Mouse (Mus musculus): Measurements from ENCODE around the gene Ksr1. TPM values are rescaled to one million over a fixed set of nuclear protein-coding genes. Genes with fewer than 3 reads are reported as not detected.

Gene Ksr1
- polyA plus RNA-seq, 2 experiments = 1.7 to 4.0 TPM

DNA sequence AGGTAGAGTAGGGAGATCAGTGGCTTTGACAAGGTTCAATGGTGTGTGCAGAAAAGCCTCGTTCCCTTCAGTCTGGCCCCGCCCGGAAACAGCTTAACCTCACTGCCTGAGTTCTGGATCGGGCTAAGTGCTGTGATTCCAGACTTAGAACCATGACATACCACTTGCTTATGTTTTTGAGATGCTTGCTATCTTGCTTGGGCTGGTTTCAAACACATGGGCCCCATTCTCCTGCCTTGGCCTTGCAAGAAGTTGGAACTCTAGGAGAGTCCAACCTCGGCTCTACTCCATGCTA, 114.8 kb downstream of the Ksr1 start:
- H3K4me3 ChIP-seq (ENCODE audit: insufficient read depth in 1 of 2, low read depth in 2 of 2, low read length in 2 of 2) = no peak overlapping the region
- DNase-seq (ENCODE audit: low read depth in 3 of 3, low spot score in 3 of 3) (no peak), ATAC-seq (ENCODE audit: insufficient read depth) (no peak)
- peaks cover 0 to 3% of the 10 kb centered on the region in 2 experiments; a peak in 1 of 4 replicates for H3K4me1 ChIP-seq (replicated peaks; ENCODE audit: control insufficient read depth in 2 of 2, insufficient read depth in 2 of 2, low read length in 1 of 2)
- H3K27me3 ChIP-seq (ENCODE audit: control insufficient read depth, insufficient read depth, low read length) = no peaks in the 10 kb centered on the region
- H3K9ac ChIP-seq (replicated peaks) = no peak overlapping the region
- TF ChIP-seq CTCF (IDR thresholded peaks at IDR 0.05; ENCODE audit: low read depth) = no peak
- no peak for TF ChIP-seq EP300 (IDR thresholded peaks at IDR 0.05; ENCODE audit: low read depth)
- H3K4me2 ChIP-seq (ENCODE audit: low read depth) = no peak overlapping the region
- 59% methylated on average over 5 of the region's 5 CpGs for WGBS (ENCODE audit: insufficient replicate concordance)
- no peak overlapping the region for H3K27ac ChIP-seq
- H3K9me3 ChIP-seq (ENCODE audit: control insufficient read depth, low read length) = no peaks in the 10 kb centered on the region
- H3K36me3 ChIP-seq (replicated peaks; ENCODE audit: control insufficient read depth, insufficient read depth, low read depth) = no peaks in the 10 kb centered on the region

DNA sequence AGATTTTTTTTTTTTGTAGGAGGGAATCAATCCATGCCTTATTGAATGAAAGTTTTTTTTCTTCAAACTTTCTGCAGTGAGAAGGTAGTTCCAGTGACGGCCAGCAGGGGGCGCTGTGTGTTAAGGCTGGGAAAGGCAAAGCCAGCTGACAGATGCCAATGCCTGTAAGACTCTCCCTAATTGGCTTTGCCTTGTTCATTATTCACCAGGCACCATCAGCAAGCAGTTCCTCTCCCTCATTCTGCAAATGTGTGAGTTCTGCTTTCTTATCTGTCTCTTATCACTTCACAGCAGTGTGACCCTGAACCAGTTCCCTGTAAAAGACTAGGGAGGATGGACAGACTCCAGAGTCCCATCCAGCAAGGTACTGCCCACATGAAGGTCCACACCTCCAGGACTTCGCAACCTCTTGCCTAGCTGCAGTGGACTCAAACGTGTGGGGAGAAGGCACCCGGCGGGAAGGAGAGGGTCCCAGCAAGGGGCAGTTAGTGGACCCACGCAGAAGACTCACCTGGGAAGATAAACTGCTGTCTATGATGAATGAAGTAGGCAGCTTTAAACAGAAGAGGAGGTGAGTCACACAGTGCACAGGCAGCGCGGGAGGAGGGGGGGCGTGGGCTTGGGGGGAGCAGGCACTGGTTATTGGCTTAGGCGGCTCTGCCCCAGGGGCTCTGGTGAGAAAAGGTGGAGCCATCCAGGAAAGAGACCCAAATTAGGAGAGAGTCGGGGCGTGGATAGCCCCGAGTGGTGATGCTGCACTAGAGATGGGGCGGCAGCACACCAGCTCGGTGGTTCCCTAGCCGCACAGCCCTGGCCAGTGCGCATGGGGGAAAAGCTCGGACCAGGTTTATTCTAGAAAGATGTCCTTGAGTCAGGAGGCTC, 115.4 kb downstream of the Ksr1 start:
- Histone ChIP-seq H3K4me3 (ENCODE audit: insufficient read depth in 1 of 2, low read depth in 2 of 2, low read length in 2 of 2) (no peak overlapping the region), H3K27ac (no peak overlapping the region), H3K4me1 (replicated peaks; ENCODE audit: control insufficient read depth in 2 of 2, insufficient read depth in 2 of 2, low read length in 1 of 2) (peaks cover 0 to 3% of the 10 kb centered on the region in 2 experiments; a peak in 1 of 4 replicates), H3K4me2 (ENCODE audit: low read depth) (no peak overlapping the region), H3K36me3 (replicated peaks; ENCODE audit: control insufficient read depth, insufficient read depth, low read depth) (no peaks in the 10 kb centered on the region), H3K9me3 (ENCODE audit: control insufficient read depth, low read length) (no peaks in the 10 kb centered on the region), H3K27me3 (ENCODE audit: control insufficient read depth, insufficient read depth, low read length) (no peaks in the 10 kb centered on the region), H3K9ac (replicated peaks) (no peak overlapping the region)
- no peak for TF ChIP-seq EP300 (IDR thresholded peaks at IDR 0.05; ENCODE audit: low read depth)
- TF ChIP-seq CTCF (IDR thresholded peaks at IDR 0.05; ENCODE audit: low read depth) = peak; percentile 98
- DNase-seq (ENCODE audit: low read depth in 3 of 3, low spot score in 3 of 3) (peak in 2 of 3 experiments; percentile 26 to 49), ATAC-seq (ENCODE audit: insufficient read depth) (no peak)
- 38% methylated on average over 19 of the region's 19 CpGs for WGBS (ENCODE audit: insufficient replicate concordance)

DNA sequence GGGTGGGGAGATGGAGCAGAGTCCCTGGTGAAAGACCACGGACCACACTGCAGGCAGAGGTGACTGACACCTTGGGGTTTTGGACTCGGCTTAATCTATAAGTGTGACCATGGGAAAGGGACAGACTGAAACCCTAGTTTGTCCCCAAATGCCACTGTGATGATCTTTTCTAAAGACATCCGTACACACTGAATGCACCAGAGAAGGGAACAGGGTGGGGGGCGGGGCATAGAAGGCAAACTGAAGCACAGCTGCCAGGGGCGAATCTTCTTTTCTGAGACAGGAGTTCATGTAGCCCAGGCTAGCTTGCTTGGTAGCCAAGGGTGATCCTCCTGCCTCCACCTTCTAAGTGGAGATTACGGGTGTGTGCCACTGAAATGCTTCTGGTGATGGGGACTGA, 122.5 kb downstream of the Ksr1 start:
- Histone ChIP-seq H3K9me3 (ENCODE audit: control insufficient read depth, low read length) (no peaks in the 10 kb centered on the region), H3K4me2 (ENCODE audit: low read depth) (peak overlapping the region; percentile 16; the same call in 1 of the 2 replicates), H3K36me3 (replicated peaks; ENCODE audit: control insufficient read depth, insufficient read depth, low read depth) (no peaks in the 10 kb centered on the region; the same call in 1 of the 2 replicates), H3K4me3 (ENCODE audit: insufficient read depth in 1 of 2, low read depth in 2 of 2, low read length in 2 of 2) (0 out of 4 replicates have a peak overlapping the region, but pooled peaks of 1 of the 2 experiments have one; percentile 8), H3K4me1 (replicated peaks; ENCODE audit: control insufficient read depth in 2 of 2, insufficient read depth in 2 of 2, low read length in 1 of 2) (peaks cover 0 to 8% of the 10 kb centered on the region in 2 experiments; a peak in 2 of 4 replicates), H3K9ac (replicated peaks) (no peak overlapping the region), H3K27me3 (ENCODE audit: control insufficient read depth, insufficient read depth, low read length) (no peaks in the 10 kb centered on the region), H3K27ac (no peak overlapping the region)
- ATAC-seq (ENCODE audit: insufficient read depth) (no peak), DNase-seq (ENCODE audit: low read depth in 3 of 3, low spot score in 3 of 3) (no peak)
- TF ChIP-seq CTCF (IDR thresholded peaks at IDR 0.05; ENCODE audit: low read depth) = no peak
- TF ChIP-seq EP300 (IDR thresholded peaks at IDR 0.05; ENCODE audit: low read depth) = no peak
- WGBS (ENCODE audit: insufficient replicate concordance) = 25% methylated on average over 6 of the region's 6 CpGs

DNA sequence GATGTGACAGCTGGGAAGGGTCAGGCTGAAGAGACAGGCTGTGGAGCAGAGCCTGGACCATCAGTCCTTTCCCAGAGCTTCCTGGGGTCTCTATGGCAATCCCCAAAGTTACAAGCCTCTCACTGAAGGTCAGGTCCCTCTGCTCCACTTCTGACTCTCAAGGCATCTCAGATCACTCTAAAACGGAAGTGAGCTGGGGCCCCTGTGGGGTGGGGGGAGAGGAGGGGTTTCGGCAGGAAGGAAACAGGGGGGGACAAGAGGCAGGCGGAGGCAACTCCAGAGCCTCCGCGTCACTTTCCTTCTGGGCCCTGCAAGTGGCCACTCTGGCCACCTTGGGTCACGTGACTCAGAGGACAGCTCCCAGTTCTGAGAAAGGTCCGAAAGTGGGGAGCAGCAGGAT, 122.9 kb downstream of the Ksr1 start:
- Histone ChIP-seq H3K4me2 (ENCODE audit: low read depth) (peak overlapping the region; percentile 16; the same call in 1 of the 2 replicates), H3K9me3 (ENCODE audit: control insufficient read depth, low read length) (no peaks in the 10 kb centered on the region), H3K4me3 (ENCODE audit: insufficient read depth in 1 of 2, low read depth in 2 of 2, low read length in 2 of 2) (0 out of 4 replicates have a peak overlapping the region, but pooled peaks of 1 of the 2 experiments have one; percentile 8), H3K4me1 (replicated peaks; ENCODE audit: control insufficient read depth in 2 of 2, insufficient read depth in 2 of 2, low read length in 1 of 2) (peaks cover 0 to 8% of the 10 kb centered on the region in 2 experiments; a peak in 2 of 4 replicates), H3K27ac (no peak overlapping the region), H3K36me3 (replicated peaks; ENCODE audit: control insufficient read depth, insufficient read depth, low read depth) (no peaks in the 10 kb centered on the region; the same call in 1 of the 2 replicates), H3K27me3 (ENCODE audit: control insufficient read depth, insufficient read depth, low read length) (no peaks in the 10 kb centered on the region), H3K9ac (replicated peaks) (no peak overlapping the region)
- WGBS (ENCODE audit: insufficient replicate concordance) = 3% methylated on average over 7 of the region's 7 CpGs
- ATAC-seq (ENCODE audit: insufficient read depth) (peak; percentile 38; the same call in 1 of the 2 replicates), DNase-seq (ENCODE audit: low read depth in 3 of 3, low spot score in 3 of 3) (no peak)
- TF ChIP-seq CTCF (IDR thresholded peaks at IDR 0.05; ENCODE audit: low read depth) (no peak), EP300 (IDR thresholded peaks at IDR 0.05; ENCODE audit: low read depth) (no peak)

DNA sequence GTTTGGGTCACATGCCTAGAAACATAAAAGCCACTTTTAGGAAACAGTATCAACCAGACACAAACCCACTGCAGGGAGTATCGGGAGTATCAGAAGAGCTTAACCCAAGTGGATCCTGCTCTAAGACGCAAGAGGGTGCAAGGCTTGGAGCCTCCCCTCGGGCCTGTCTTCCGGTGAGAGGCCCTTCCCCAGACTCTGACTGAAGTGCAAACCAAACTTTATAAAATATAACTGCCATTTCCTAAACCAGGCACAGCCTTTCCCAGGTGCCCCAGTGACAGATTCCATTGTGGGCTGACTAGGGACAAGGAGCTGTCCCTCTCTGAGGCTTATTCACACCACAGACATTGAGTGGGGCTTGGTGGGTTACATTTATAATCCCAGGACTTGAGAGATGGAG, 123.4 kb downstream of the Ksr1 start:
- Histone ChIP-seq H3K4me3 (ENCODE audit: insufficient read depth in 1 of 2, low read depth in 2 of 2, low read length in 2 of 2) (no peak overlapping the region), H3K36me3 (replicated peaks; ENCODE audit: control insufficient read depth, insufficient read depth, low read depth) (no peaks in the 10 kb centered on the region; the same call in 1 of the 2 replicates), H3K27me3 (ENCODE audit: control insufficient read depth, insufficient read depth, low read length) (no peaks in the 10 kb centered on the region), H3K9ac (replicated peaks) (no peak overlapping the region), H3K27ac (no peak overlapping the region), H3K4me2 (ENCODE audit: low read depth) (no peak overlapping the region; the same call in 1 of the 2 replicates), H3K9me3 (ENCODE audit: control insufficient read depth, low read length) (no peaks in the 10 kb centered on the region), H3K4me1 (replicated peaks; ENCODE audit: control insufficient read depth in 2 of 2, insufficient read depth in 2 of 2, low read length in 1 of 2) (peaks cover 0 to 8% of the 10 kb centered on the region in 2 experiments; a peak in 2 of 4 replicates)
- no peak for DNase-seq (ENCODE audit: low read depth in 3 of 3, low spot score in 3 of 3)
- WGBS (ENCODE audit: insufficient replicate concordance) = 29% methylated on average over 4 of the region's 4 CpGs
- no peak for ATAC-seq (ENCODE audit: insufficient read depth)
- no peak for TF ChIP-seq CTCF (IDR thresholded peaks at IDR 0.05; ENCODE audit: low read depth)
- TF ChIP-seq EP300 (IDR thresholded peaks at IDR 0.05; ENCODE audit: low read depth) = no peak

All from liver, embryonic 14.5 days (tissue).